Mouse (Mus musculus) neural tube, embryonic 12.5 days (tissue): Measurements from ENCODE around the gene Gm1604a. TPM values are rescaled to one million over a fixed set of nuclear protein-coding genes. Genes with fewer than 3 reads are reported as not detected.
"Not testable (repeated sequence)": the region's sequence is repeated elsewhere in the genome, so short reads cannot be mapped to it uniquely, and the experiment has no call there.

ENCODE experiments used
- ATAC-seq: fragments of 200-750 bp; cut with Nextera tagmentation; 2 replicates; pipeline ENCODE4 v1.8.0; 2017; ENCODE audit warnings: low read depth, mild to moderate bottlenecking, moderate TSS enrichment, moderate library complexity; ENCODE audit not compliant: low FRiP score
- H3K27ac ChIP-seq: fragments of 300-500 bp; sonication (generic); 2 replicates; pipeline ENCODE4 v1.5.1; 2016
- H3K27me3 ChIP-seq: fragments of 300-500 bp; sonication (generic); replicated peaks from 2 replicates; pipeline ENCODE4 v1.6.1; 2016; ENCODE audit warnings: mild to moderate bottlenecking
- H3K36me3 ChIP-seq: fragments of 300-500 bp; sonication (generic); 2 replicates; pipeline ENCODE4 v1.6.1; 2016; ENCODE audit warnings: mild to moderate bottlenecking
- H3K4me1 ChIP-seq: fragments of 300-500 bp; sonication (generic); 2 replicates; pipeline ENCODE4 v1.6.1; 2016
- H3K4me2 ChIP-seq: fragments of 300-500 bp; sonication (generic); replicated peaks from 2 replicates; pipeline ENCODE4 v1.6.1; 2016; ENCODE audit warnings: mild to moderate bottlenecking
- H3K4me3 ChIP-seq: fragments of 300-500 bp; sonication (generic); 2 replicates; pipeline ENCODE4 v1.5.1; 2016
- H3K9ac ChIP-seq: fragments of 300-500 bp; sonication (generic); 2 replicates; pipeline ENCODE4 v1.6.1; 2016; ENCODE audit warnings: mild to moderate bottlenecking
- H3K9me3 ChIP-seq: fragments of 300-500 bp; sonication (generic); 2 replicates; pipeline ENCODE4 v1.6.1; 2016; ENCODE audit warnings: mild to moderate bottlenecking
- WGBS: fragments of 180-500 bp; shearing (Covaris S2); methylation state at CpG from one replicate; pipeline ENCODE4 v1.1.7; 2016; 5-methylcytosine and 5-hydroxymethylcytosine counted together
- polyA plus RNA-seq: library from polyadenylated mRNA; unstranded; fragments of >200 nt; fragmentation: Nextera tagmentation; extraction: Ambion mirVana; gene quantifications from 2 replicates; pipeline ENCODE4 v1.2.1, GENCODE M21; 2016

Gene Gm1604a
- polyA plus RNA-seq: not detected in 2 replicates

GRCm38 (mm10) chr17:7025257-7025656 lies at the start of gene Gm1604a:
Gene Gm1604a, plus strand, starts transcription at chr17:7025568.
- not testable (repeated sequence) for H3K27me3 ChIP-seq, H3K4me2 ChIP-seq, H3K9me3 ChIP-seq, H3K27ac ChIP-seq, H3K9ac ChIP-seq, H3K4me3 ChIP-seq, H3K36me3 ChIP-seq, H3K4me1 ChIP-seq
- peak; percentile 83 for ATAC-seq
- 1% methylated on average over 8 of the region's 14 CpGs for WGBS

GRCm38 (mm10) chr17:6978287-6979248 lies 46.8 kb upstream of the Gm1604a start, which contains the start of gene Gm49721:
Gene Gm49721, plus strand, starts transcription at chr17:6978904.
- H3K4me2 ChIP-seq: peak within 1 kb of the TSS; percentile 60
- WGBS: 1% methylated on average over 54 of the region's 68 CpGs
- H3K27me3 ChIP-seq, H3K4me1 ChIP-seq, H3K36me3 ChIP-seq, H3K27ac ChIP-seq, H3K9me3 ChIP-seq: not testable (repeated sequence)
- peak within 1 kb of the TSS; percentile 59 for H3K9ac ChIP-seq
- H3K4me3 ChIP-seq: peak within 1 kb of the TSS; percentile 47
- ATAC-seq: peak; percentile 98

GRCm38 (mm10) chr17:6979380-6979779 lies 46.0 kb upstream of the Gm1604a start:
- H3K27ac ChIP-seq, H3K4me1 ChIP-seq, H3K27me3 ChIP-seq, H3K36me3 ChIP-seq, H3K9me3 ChIP-seq: not testable (repeated sequence)
- Histone ChIP-seq H3K4me2 (peak overlapping the region; percentile 60), H3K9ac (peak overlapping the region; percentile 59; the same call in 1 of the 2 replicates), H3K4me3 (peak overlapping the region; percentile 47)
- WGBS: 26% methylated on average over 5 of the region's 5 CpGs
- peak; percentile 14; the same call in 1 of the 2 replicates for ATAC-seq

GRCm38 (mm10) chr17:6980144-6980543 lies 45.2 kb upstream of the Gm1604a start:
- ATAC-seq, H3K27ac ChIP-seq, H3K27me3 ChIP-seq, H3K4me1 ChIP-seq, H3K36me3 ChIP-seq, H3K9ac ChIP-seq, H3K4me2 ChIP-seq, H3K4me3 ChIP-seq, H3K9me3 ChIP-seq: not testable (repeated sequence)
- 89% methylated on average over 5 of the region's 8 CpGs for WGBS

GRCm38 (mm10) chr17:6986118-6986517 lies 39.2 kb upstream of the Gm1604a start:
- not testable (repeated sequence) for H3K27ac ChIP-seq, ATAC-seq, H3K27me3 ChIP-seq, H3K4me1 ChIP-seq, H3K9ac ChIP-seq, H3K4me2 ChIP-seq, H3K4me3 ChIP-seq, H3K9me3 ChIP-seq, H3K36me3 ChIP-seq
- 97% methylated on average over 1 of the region's 1 CpGs for WGBS

- not testable (repeated sequence) for ATAC-seq, H3K36me3 ChIP-seq, H3K27me3 ChIP-seq, H3K4me2 ChIP-seq, H3K27ac ChIP-seq, H3K4me1 ChIP-seq, H3K9ac ChIP-seq, H3K4me3 ChIP-seq, H3K9me3 ChIP-seq
- WGBS: no CpG with 5 or more reads among the region's 6 CpGs
Observed at GRCm38 (mm10) chr17:6995504-6995903, 29.9 kb upstream of the Gm1604a start.

GRCm38 (mm10) chr17:6996826-6997225 lies 28.5 kb upstream of the Gm1604a start:
- H3K36me3 ChIP-seq, H3K9me3 ChIP-seq, H3K4me3 ChIP-seq, H3K27ac ChIP-seq, H3K9ac ChIP-seq, H3K4me1 ChIP-seq, ATAC-seq, H3K4me2 ChIP-seq, H3K27me3 ChIP-seq: not testable (repeated sequence)
- 89% methylated on average over 8 of the region's 8 CpGs for WGBS

GRCm38 (mm10) chr17:6997778-6998490 lies 27.4 kb upstream of the Gm1604a start:
- H3K4me3 ChIP-seq, H3K9me3 ChIP-seq, H3K27ac ChIP-seq, H3K9ac ChIP-seq, H3K4me2 ChIP-seq, H3K27me3 ChIP-seq, ATAC-seq, H3K4me1 ChIP-seq, H3K36me3 ChIP-seq: not testable (repeated sequence)
- 68% methylated on average over 2 of the region's 7 CpGs for WGBS

GRCm38 (mm10) chr17:7001790-7002585 lies 23.4 kb upstream of the Gm1604a start:
- H3K27ac ChIP-seq, H3K9me3 ChIP-seq, H3K4me2 ChIP-seq, H3K4me1 ChIP-seq, H3K9ac ChIP-seq, H3K27me3 ChIP-seq, H3K36me3 ChIP-seq, H3K4me3 ChIP-seq, ATAC-seq: not testable (repeated sequence)
- 82% methylated on average over 9 of the region's 12 CpGs for WGBS

GRCm38 (mm10) chr17:7003392-7003791 lies 22.0 kb upstream of the Gm1604a start:
- not testable (repeated sequence) for H3K9me3 ChIP-seq, ATAC-seq, H3K9ac ChIP-seq, H3K4me3 ChIP-seq, H3K36me3 ChIP-seq, H3K4me1 ChIP-seq, H3K27ac ChIP-seq, H3K4me2 ChIP-seq, H3K27me3 ChIP-seq
- no CpG with 5 or more reads among the region's 3 CpGs for WGBS

- ATAC-seq, H3K27me3 ChIP-seq, H3K9ac ChIP-seq, H3K9me3 ChIP-seq, H3K4me2 ChIP-seq, H3K27ac ChIP-seq, H3K36me3 ChIP-seq, H3K4me3 ChIP-seq, H3K4me1 ChIP-seq: not testable (repeated sequence)
- WGBS: 75% methylated on average over 3 of the region's 4 CpGs
Observed at GRCm38 (mm10) chr17:7005646-7006045, 19.7 kb upstream of the Gm1604a start.

GRCm38 (mm10) chr17:7008885-7009284 lies 16.5 kb upstream of the Gm1604a start:
- not testable (repeated sequence) for H3K9ac ChIP-seq, H3K27me3 ChIP-seq, H3K4me3 ChIP-seq, H3K4me2 ChIP-seq, H3K27ac ChIP-seq, ATAC-seq, H3K36me3 ChIP-seq, H3K9me3 ChIP-seq, H3K4me1 ChIP-seq
